Mouse (Mus musculus): ENCODE results near the gene Foxo3. TPM values are rescaled to one million over a fixed set of nuclear protein-coding genes. Genes with fewer than 3 reads are reported as not detected.

Foxo3 gene
- polyA plus RNA-seq, 1 experiment from 2014 or later = 10.2 TPM

DNA sequence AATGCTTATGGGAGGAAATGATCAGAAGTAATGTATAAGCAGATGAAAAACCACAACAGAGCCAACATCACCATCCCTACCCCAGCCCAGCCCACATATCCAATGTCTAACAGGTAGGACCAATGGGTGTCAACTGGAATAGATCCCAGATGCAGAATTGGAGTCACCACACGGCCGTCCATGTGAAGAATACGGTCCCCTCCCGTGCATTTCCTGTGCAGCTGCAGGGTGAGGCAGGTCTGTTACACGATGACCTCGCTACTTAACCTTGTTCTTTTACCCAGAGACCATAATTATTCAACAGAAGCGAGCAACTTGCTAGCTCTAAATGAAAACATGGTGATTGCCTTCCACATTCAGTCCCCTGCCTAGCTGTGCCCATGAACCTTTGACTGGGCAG, 23.4 kb upstream of the Foxo3 start:
- no peak overlapping the region for H3K4me2 ChIP-seq (ENCODE audit: low read depth, low read length)
- H3K9ac ChIP-seq (ENCODE audit: low read length) = no peak overlapping the region
- no peaks in the 10 kb centered on the region for H3K4me1 ChIP-seq (replicated peaks; ENCODE audit: control insufficient read depth, insufficient read depth, low read length)
- H3K4me3 ChIP-seq (ENCODE audit: low read length) = no peak overlapping the region
- H3K36me3 ChIP-seq (ENCODE audit: control insufficient read depth, insufficient read depth, low read length) = no peaks in the 10 kb centered on the region
- WGBS = 58% methylated on average over 7 of the region's 7 CpGs
- H3K27ac ChIP-seq (ENCODE audit: low read length) = no peak overlapping the region
- H3K27me3 ChIP-seq (ENCODE audit: control insufficient read depth, insufficient read depth, low read depth, low read length) = no peaks in the 10 kb centered on the region
- no peak for ATAC-seq (ENCODE audit: low read depth)
- peaks cover 2% of the 10 kb centered on the region; the same call in 1 of the 2 replicates for H3K9me3 ChIP-seq (ENCODE audit: control insufficient read depth, low read length)

DNA sequence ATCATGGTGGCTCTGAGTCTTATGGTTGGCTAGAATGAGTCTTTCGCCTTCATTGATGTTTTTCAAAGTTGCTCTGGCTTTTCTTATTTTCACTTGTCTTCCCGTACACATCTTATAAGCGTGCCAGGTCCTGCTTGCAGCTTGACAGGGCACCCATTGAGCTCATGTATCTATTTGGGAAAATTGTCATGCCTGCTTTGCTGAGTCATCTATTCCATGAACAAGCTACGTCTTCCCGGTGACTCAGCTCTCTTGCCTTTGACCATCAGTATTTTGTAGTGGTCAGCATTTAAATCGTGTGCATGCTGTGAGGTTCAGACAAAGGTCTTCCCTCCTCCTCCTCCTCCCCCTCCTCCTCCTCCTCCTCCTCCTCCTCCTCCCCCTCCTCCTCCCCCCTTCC, 22.9 kb upstream of the Foxo3 start:
- no peaks in the 10 kb centered on the region for H3K27me3 ChIP-seq (ENCODE audit: control insufficient read depth, insufficient read depth, low read depth, low read length)
- peaks cover 2% of the 10 kb centered on the region for H3K4me1 ChIP-seq (replicated peaks; ENCODE audit: control insufficient read depth, insufficient read depth, low read length)
- no peaks in the 10 kb centered on the region for H3K36me3 ChIP-seq (ENCODE audit: control insufficient read depth, insufficient read depth, low read length)
- 76% methylated on average over 6 of the region's 6 CpGs for WGBS
- no peak overlapping the region for H3K9ac ChIP-seq (ENCODE audit: low read length)
- H3K4me2 ChIP-seq (ENCODE audit: low read depth, low read length) = no peak overlapping the region
- H3K4me3 ChIP-seq (ENCODE audit: low read length) = no peak overlapping the region
- ATAC-seq (ENCODE audit: low read depth) = no peak
- peaks cover 2% of the 10 kb centered on the region; the same call in 1 of the 2 replicates for H3K9me3 ChIP-seq (ENCODE audit: control insufficient read depth, low read length)
- no peak overlapping the region for H3K27ac ChIP-seq (ENCODE audit: low read length)

GRCm38 (mm10) chr10:42297954-42298353, 21.4 kb upstream of the Foxo3 start:
- H3K4me1 ChIP-seq (replicated peaks; ENCODE audit: control insufficient read depth, insufficient read depth, low read length) = peaks cover 12% of the 10 kb centered on the region
- no peak overlapping the region for H3K9ac ChIP-seq (ENCODE audit: low read length)
- no peak for ATAC-seq (ENCODE audit: low read depth)
- no peak overlapping the region for H3K27ac ChIP-seq (ENCODE audit: low read length)
- H3K27me3 ChIP-seq (ENCODE audit: control insufficient read depth, insufficient read depth, low read depth, low read length) = no peaks in the 10 kb centered on the region
- no peak overlapping the region for H3K4me2 ChIP-seq (ENCODE audit: low read depth, low read length)
- H3K36me3 ChIP-seq (ENCODE audit: control insufficient read depth, insufficient read depth, low read length) = no peaks in the 10 kb centered on the region
- WGBS = 88% methylated on average over 1 of the region's 1 CpGs
- peaks cover 2% of the 10 kb centered on the region; the same call in 1 of the 2 replicates for H3K9me3 ChIP-seq (ENCODE audit: control insufficient read depth, low read length)
- no peak overlapping the region for H3K4me3 ChIP-seq (ENCODE audit: low read length)

DNA sequence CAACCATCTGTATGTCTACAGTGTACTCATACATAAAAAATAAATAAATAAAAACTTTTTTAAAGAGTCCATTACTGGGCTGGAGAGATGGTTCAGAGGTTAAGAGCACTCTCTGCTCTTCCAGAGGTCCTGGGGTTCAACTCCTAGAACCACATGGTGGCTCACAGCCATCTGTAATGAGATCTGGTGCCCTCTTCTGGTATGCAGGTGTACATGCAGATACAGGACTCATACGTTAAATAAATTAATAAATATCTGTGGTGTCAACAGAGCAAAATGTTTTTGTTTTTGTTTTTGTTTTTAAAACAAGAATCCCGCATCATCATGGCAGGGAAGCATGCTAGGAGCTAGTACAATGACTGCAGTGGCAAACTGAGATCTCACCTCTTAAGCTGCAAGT, 20.6 kb upstream of the Foxo3 start:
- no peak overlapping the region for H3K4me3 ChIP-seq (ENCODE audit: low read length)
- peaks cover 2% of the 10 kb centered on the region; the same call in 1 of the 2 replicates for H3K9me3 ChIP-seq (ENCODE audit: control insufficient read depth, low read length)
- WGBS = 73% methylated on average over 2 of the region's 2 CpGs
- H3K36me3 ChIP-seq (ENCODE audit: control insufficient read depth, insufficient read depth, low read length) = no peaks in the 10 kb centered on the region
- H3K27ac ChIP-seq (ENCODE audit: low read length) = no peak overlapping the region
- H3K27me3 ChIP-seq (ENCODE audit: control insufficient read depth, insufficient read depth, low read depth, low read length) = no peaks in the 10 kb centered on the region
- H3K9ac ChIP-seq (ENCODE audit: low read length) = no peak overlapping the region
- no peak overlapping the region for H3K4me2 ChIP-seq (ENCODE audit: low read depth, low read length)
- ATAC-seq (ENCODE audit: low read depth) = no peak
- peaks cover 12% of the 10 kb centered on the region for H3K4me1 ChIP-seq (replicated peaks; ENCODE audit: control insufficient read depth, insufficient read depth, low read length)

DNA sequence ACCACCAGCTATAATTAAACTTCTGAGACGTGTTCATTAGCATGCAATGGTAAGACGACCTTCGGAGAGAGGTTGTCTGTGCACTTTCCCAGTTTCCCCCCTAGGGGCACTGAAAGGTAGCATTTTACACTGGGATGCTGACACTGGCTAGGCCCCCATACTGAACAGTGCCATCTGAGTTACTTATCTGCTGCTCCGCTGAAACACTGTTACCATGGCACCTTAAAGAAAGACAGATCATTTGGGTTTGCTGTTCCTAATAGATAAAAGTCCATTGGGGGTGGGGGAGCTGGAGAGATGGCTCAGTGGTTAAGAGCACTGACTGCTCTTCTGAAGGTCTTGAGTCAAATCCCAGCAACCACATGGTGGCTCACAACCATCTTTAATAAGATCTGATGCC, 20.0 kb upstream of the Foxo3 start:
- Histone ChIP-seq H3K27ac (ENCODE audit: low read length) (no peak overlapping the region), H3K9me3 (ENCODE audit: control insufficient read depth, low read length) (peaks cover 2% of the 10 kb centered on the region; the same call in 1 of the 2 replicates), H3K4me2 (ENCODE audit: low read depth, low read length) (no peak overlapping the region), H3K27me3 (ENCODE audit: control insufficient read depth, insufficient read depth, low read depth, low read length) (no peaks in the 10 kb centered on the region), H3K4me1 (replicated peaks; ENCODE audit: control insufficient read depth, insufficient read depth, low read length) (peaks cover 12% of the 10 kb centered on the region), H3K4me3 (ENCODE audit: low read length) (no peak overlapping the region), H3K36me3 (ENCODE audit: control insufficient read depth, insufficient read depth, low read length) (no peaks in the 10 kb centered on the region), H3K9ac (ENCODE audit: low read length) (no peak overlapping the region)
- WGBS = 57% methylated on average over 4 of the region's 4 CpGs
- ATAC-seq (ENCODE audit: low read depth) = no peak

- no peak; the same call in 1 of the 2 replicates for ATAC-seq (ENCODE audit: low read depth)
- Histone ChIP-seq H3K4me3 (ENCODE audit: low read length) (no peak overlapping the region), H3K27ac (ENCODE audit: low read length) (no peak overlapping the region), H3K36me3 (ENCODE audit: control insufficient read depth, insufficient read depth, low read length) (no peaks in the 10 kb centered on the region), H3K27me3 (ENCODE audit: control insufficient read depth, insufficient read depth, low read depth, low read length) (no peaks in the 10 kb centered on the region), H3K4me1 (replicated peaks; ENCODE audit: control insufficient read depth, insufficient read depth, low read length) (peaks cover 12% of the 10 kb centered on the region), H3K9ac (ENCODE audit: low read length) (no peak overlapping the region), H3K9me3 (ENCODE audit: control insufficient read depth, low read length) (peaks cover 2% of the 10 kb centered on the region; the same call in 1 of the 2 replicates), H3K4me2 (ENCODE audit: low read depth, low read length) (no peak overlapping the region)
- WGBS = 0% methylated on average over 1 of the region's 1 CpGs
These were observed 18.5 kb upstream of the Foxo3 start for GRCm38 (mm10) chr10:42295028-42295427.

DNA sequence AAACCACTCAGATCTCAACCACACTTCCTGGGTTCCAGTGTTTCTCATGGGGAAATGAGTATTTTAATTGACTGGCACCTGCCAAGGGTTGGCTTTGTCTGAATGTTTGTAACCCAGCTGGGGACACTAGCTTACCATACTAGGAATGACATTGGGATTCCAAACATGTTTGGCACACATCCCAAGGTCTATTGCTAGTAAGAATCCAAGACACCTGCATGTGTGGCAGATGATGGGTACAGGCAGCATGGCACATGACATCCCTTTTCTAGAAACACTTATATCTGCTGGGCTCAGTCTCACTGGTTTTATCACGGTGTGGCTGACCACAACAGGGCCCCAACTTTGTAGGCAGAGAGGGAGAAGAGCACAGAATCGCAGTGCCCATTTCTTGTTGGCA, 17.8 kb upstream of the Foxo3 start:
- no peaks in the 10 kb centered on the region for H3K27me3 ChIP-seq (ENCODE audit: control insufficient read depth, insufficient read depth, low read depth, low read length)
- 49% methylated on average over 2 of the region's 2 CpGs for WGBS
- H3K4me1 ChIP-seq (replicated peaks; ENCODE audit: control insufficient read depth, insufficient read depth, low read length) = peaks cover 12% of the 10 kb centered on the region
- H3K4me3 ChIP-seq (ENCODE audit: low read length) = no peak overlapping the region
- no peak for ATAC-seq (ENCODE audit: low read depth)
- H3K27ac ChIP-seq (ENCODE audit: low read length) = no peak overlapping the region
- H3K9me3 ChIP-seq (ENCODE audit: control insufficient read depth, low read length) = peaks cover 2% of the 10 kb centered on the region; the same call in 1 of the 2 replicates
- H3K9ac ChIP-seq (ENCODE audit: low read length) = no peak overlapping the region
- no peak overlapping the region for H3K4me2 ChIP-seq (ENCODE audit: low read depth, low read length)
- no peaks in the 10 kb centered on the region for H3K36me3 ChIP-seq (ENCODE audit: control insufficient read depth, insufficient read depth, low read length)

- ATAC-seq (ENCODE audit: low read depth) = peak; percentile 59
- H3K9ac ChIP-seq (ENCODE audit: low read length) = no peak overlapping the region
- no peaks in the 10 kb centered on the region for H3K27me3 ChIP-seq (ENCODE audit: control insufficient read depth, insufficient read depth, low read depth, low read length)
- H3K4me2 ChIP-seq (ENCODE audit: low read depth, low read length) = no peak overlapping the region
- H3K27ac ChIP-seq (ENCODE audit: low read length) = no peak overlapping the region
- WGBS = 34% methylated on average over 4 of the region's 4 CpGs
- no peaks in the 10 kb centered on the region for H3K36me3 ChIP-seq (ENCODE audit: control insufficient read depth, insufficient read depth, low read length)
- H3K9me3 ChIP-seq (ENCODE audit: control insufficient read depth, low read length) = peaks cover 2% of the 10 kb centered on the region; the same call in 1 of the 2 replicates
- H3K4me3 ChIP-seq (ENCODE audit: low read length) = no peak overlapping the region
- peaks cover 12% of the 10 kb centered on the region for H3K4me1 ChIP-seq (replicated peaks; ENCODE audit: control insufficient read depth, insufficient read depth, low read length)
These were observed 17.3 kb upstream of the Foxo3 start for GRCm38 (mm10) chr10:42293877-42294276.

GRCm38 (mm10) chr10:42291360-42291759, 14.8 kb upstream of the Foxo3 start:
- Histone ChIP-seq H3K27me3 (ENCODE audit: control insufficient read depth, insufficient read depth, low read depth, low read length) (no peaks in the 10 kb centered on the region), H3K9ac (ENCODE audit: low read length) (no peak overlapping the region), H3K27ac (ENCODE audit: low read length) (no peak overlapping the region), H3K4me1 (replicated peaks; ENCODE audit: control insufficient read depth, insufficient read depth, low read length) (peaks cover 12% of the 10 kb centered on the region), H3K4me2 (ENCODE audit: low read depth, low read length) (no peak overlapping the region), H3K9me3 (ENCODE audit: control insufficient read depth, low read length) (no peaks in the 10 kb centered on the region), H3K36me3 (ENCODE audit: control insufficient read depth, insufficient read depth, low read length) (no peaks in the 10 kb centered on the region), H3K4me3 (ENCODE audit: low read length) (no peak overlapping the region)
- WGBS = 58% methylated on average over 5 of the region's 5 CpGs
- ATAC-seq (ENCODE audit: low read depth) = no peak

GRCm38 (mm10) chr10:42287666-42288065, 11.1 kb upstream of the Foxo3 start:
- Histone ChIP-seq H3K36me3 (ENCODE audit: control insufficient read depth, insufficient read depth, low read length) (no peaks in the 10 kb centered on the region), H3K9me3 (ENCODE audit: control insufficient read depth, low read length) (no peaks in the 10 kb centered on the region), H3K4me1 (replicated peaks; ENCODE audit: control insufficient read depth, insufficient read depth, low read length) (no peaks in the 10 kb centered on the region), H3K4me3 (ENCODE audit: low read length) (no peak overlapping the region), H3K9ac (ENCODE audit: low read length) (no peak overlapping the region), H3K27me3 (ENCODE audit: control insufficient read depth, insufficient read depth, low read depth, low read length) (no peaks in the 10 kb centered on the region), H3K4me2 (ENCODE audit: low read depth, low read length) (no peak overlapping the region), H3K27ac (ENCODE audit: low read length) (0 out of 2 replicates have a peak overlapping the region, but pooled peaks have one; percentile 41)
- peak; percentile 34; the same call in 1 of the 2 replicates for ATAC-seq (ENCODE audit: low read depth)
- 24% methylated on average over 1 of the region's 1 CpGs for WGBS

Measured in lung, embryonic 16.5 days (tissue).